Mouse (Mus musculus): Measurements from ENCODE around the gene Calm5. TPM values are rescaled to one million over a fixed set of nuclear protein-coding genes. Genes with fewer than 3 reads are reported as not detected.

Calm5 gene
- polyA plus RNA-seq, 1 experiment = not detected

- Histone ChIP-seq H3K4me3 (ENCODE audit: control insufficient read depth, low read depth, low read length) (peak overlapping the region; percentile 82), H3K4me1 (ENCODE audit: control insufficient read depth, insufficient read depth, low read length) (peaks cover 9% of the 10 kb centered on the region), H3K27ac (ENCODE audit: control insufficient read depth, insufficient read depth, low read depth, low read length) (peak overlapping the region; percentile 30; the same call in 1 of the 2 replicates)
Observed at GRCm38 (mm10) chr13:3866355-3867052, 12.5 kb downstream of the Calm5 start.

GRCm38 (mm10) chr13:3867158-3867557, 13.2 kb downstream of the Calm5 start:
- Histone ChIP-seq H3K27me3 (ENCODE audit: control insufficient read depth, insufficient read depth, low read length) (no peaks in the 10 kb centered on the region), H3K4me3 (ENCODE audit: control insufficient read depth, low read depth, low read length) (no peak overlapping the region), H3K4me1 (ENCODE audit: control insufficient read depth, insufficient read depth, low read length) (peaks cover 9% of the 10 kb centered on the region), H3K36me3 (ENCODE audit: control insufficient read depth, insufficient read depth, low read length) (no peaks in the 10 kb centered on the region), H3K27ac (ENCODE audit: control insufficient read depth, insufficient read depth, low read depth, low read length) (no peak overlapping the region)
- no peak for TF ChIP-seq CTCF (IDR thresholded peaks at IDR 0.05; ENCODE audit: control insufficient read depth, insufficient read depth, insufficient replicate concordance, low read depth, low read length)
- no peak for TF ChIP-seq POLR2A (IDR thresholded peaks at IDR 0.05; ENCODE audit: control insufficient read depth, low read depth, low read length)

More at GRCm38 (mm10) chr13:3866355-3867052, 12.5 kb downstream of the Calm5 start:
- H3K36me3 ChIP-seq (ENCODE audit: control insufficient read depth, insufficient read depth, low read length) = no peaks in the 10 kb centered on the region
- TF ChIP-seq CTCF (IDR thresholded peaks at IDR 0.05; ENCODE audit: control insufficient read depth, insufficient read depth, insufficient replicate concordance, low read depth, low read length) = no peak
- no peak for TF ChIP-seq POLR2A (IDR thresholded peaks at IDR 0.05; ENCODE audit: control insufficient read depth, low read depth, low read length)
- no peaks in the 10 kb centered on the region for H3K27me3 ChIP-seq (ENCODE audit: control insufficient read depth, insufficient read depth, low read length)

- TF ChIP-seq POLR2A (IDR thresholded peaks at IDR 0.05; ENCODE audit: control insufficient read depth, low read depth, low read length) (no peak), CTCF (IDR thresholded peaks at IDR 0.05; ENCODE audit: control insufficient read depth, insufficient read depth, insufficient replicate concordance, low read depth, low read length) (no peak)
- H3K36me3 ChIP-seq (ENCODE audit: control insufficient read depth, insufficient read depth, low read length) = no peaks in the 10 kb centered on the region
- no peak overlapping the region for H3K4me3 ChIP-seq (ENCODE audit: control insufficient read depth, low read depth, low read length)
- H3K4me1 ChIP-seq (ENCODE audit: control insufficient read depth, insufficient read depth, low read length) = peaks cover 9% of the 10 kb centered on the region
- no peaks in the 10 kb centered on the region for H3K27me3 ChIP-seq (ENCODE audit: control insufficient read depth, insufficient read depth, low read length)
- no peak overlapping the region for H3K27ac ChIP-seq (ENCODE audit: control insufficient read depth, insufficient read depth, low read depth, low read length)
Observed at GRCm38 (mm10) chr13:3869901-3870300, 15.9 kb downstream of the Calm5 start.

GRCm38 (mm10) chr13:3872832-3873231, 18.9 kb downstream of the Calm5 start:
- H3K27ac ChIP-seq (ENCODE audit: control insufficient read depth, insufficient read depth, low read depth, low read length) = no peak overlapping the region
- TF ChIP-seq POLR2A (IDR thresholded peaks at IDR 0.05; ENCODE audit: control insufficient read depth, low read depth, low read length) (no peak), CTCF (IDR thresholded peaks at IDR 0.05; ENCODE audit: control insufficient read depth, insufficient read depth, insufficient replicate concordance, low read depth, low read length) (no peak)
- no peaks in the 10 kb centered on the region for H3K36me3 ChIP-seq (ENCODE audit: control insufficient read depth, insufficient read depth, low read length)
- no peaks in the 10 kb centered on the region for H3K27me3 ChIP-seq (ENCODE audit: control insufficient read depth, insufficient read depth, low read length)
- no peaks in the 10 kb centered on the region for H3K4me1 ChIP-seq (ENCODE audit: control insufficient read depth, insufficient read depth, low read length)
- H3K4me3 ChIP-seq (ENCODE audit: control insufficient read depth, low read depth, low read length) = no peak overlapping the region

GRCm38 (mm10) chr13:3876448-3876847, 22.5 kb downstream of the Calm5 start:
- no peaks in the 10 kb centered on the region for H3K36me3 ChIP-seq (ENCODE audit: control insufficient read depth, insufficient read depth, low read length)
- no peak for TF ChIP-seq POLR2A (IDR thresholded peaks at IDR 0.05; ENCODE audit: control insufficient read depth, low read depth, low read length)
- TF ChIP-seq CTCF (IDR thresholded peaks at IDR 0.05; ENCODE audit: control insufficient read depth, insufficient read depth, insufficient replicate concordance, low read depth, low read length) = no peak
- H3K27ac ChIP-seq (ENCODE audit: control insufficient read depth, insufficient read depth, low read depth, low read length) = no peak overlapping the region
- H3K4me1 ChIP-seq (ENCODE audit: control insufficient read depth, insufficient read depth, low read length) = no peaks in the 10 kb centered on the region
- H3K27me3 ChIP-seq (ENCODE audit: control insufficient read depth, insufficient read depth, low read length) = no peaks in the 10 kb centered on the region
- H3K4me3 ChIP-seq (ENCODE audit: control insufficient read depth, low read depth, low read length) = no peak overlapping the region

- H3K27me3 ChIP-seq (ENCODE audit: control insufficient read depth, insufficient read depth, low read length) = no peaks in the 10 kb centered on the region
- H3K27ac ChIP-seq (ENCODE audit: control insufficient read depth, insufficient read depth, low read depth, low read length) = no peak overlapping the region
- no peaks in the 10 kb centered on the region for H3K4me1 ChIP-seq (ENCODE audit: control insufficient read depth, insufficient read depth, low read length)
- no peak overlapping the region for H3K4me3 ChIP-seq (ENCODE audit: control insufficient read depth, low read depth, low read length)
- TF ChIP-seq POLR2A (IDR thresholded peaks at IDR 0.05; ENCODE audit: control insufficient read depth, low read depth, low read length) (no peak), CTCF (IDR thresholded peaks at IDR 0.05; ENCODE audit: control insufficient read depth, insufficient read depth, insufficient replicate concordance, low read depth, low read length) (no peak)
- no peaks in the 10 kb centered on the region for H3K36me3 ChIP-seq (ENCODE audit: control insufficient read depth, insufficient read depth, low read length)
Observed at GRCm38 (mm10) chr13:3877185-3877584, 23.2 kb downstream of the Calm5 start.

GRCm38 (mm10) chr13:3877679-3878220, 23.8 kb downstream of the Calm5 start:
- TF ChIP-seq CTCF (IDR thresholded peaks at IDR 0.05; ENCODE audit: control insufficient read depth, insufficient read depth, insufficient replicate concordance, low read depth, low read length) = no peak
- no peak for TF ChIP-seq POLR2A (IDR thresholded peaks at IDR 0.05; ENCODE audit: control insufficient read depth, low read depth, low read length)
- Histone ChIP-seq H3K27ac (ENCODE audit: control insufficient read depth, insufficient read depth, low read depth, low read length) (no peak overlapping the region), H3K4me1 (ENCODE audit: control insufficient read depth, insufficient read depth, low read length) (no peaks in the 10 kb centered on the region), H3K27me3 (ENCODE audit: control insufficient read depth, insufficient read depth, low read length) (no peaks in the 10 kb centered on the region), H3K36me3 (ENCODE audit: control insufficient read depth, insufficient read depth, low read length) (no peaks in the 10 kb centered on the region), H3K4me3 (ENCODE audit: control insufficient read depth, low read depth, low read length) (no peak overlapping the region)

All from testis, adult 2 months (tissue).